Mouse (Mus musculus): Measurements from ENCODE around the gene Ar. TPM values are rescaled to one million over a fixed set of nuclear protein-coding genes. Genes with fewer than 3 reads are reported as not detected.

Ar gene
- 0.02 and 0.03 TPM in 2 replicates for polyA plus RNA-seq (2016; fragmentation: Nextera tagmentation; extraction: Ambion mirVana)

- WGBS = 21% methylated on average over 26 of the region's 27 CpGs
- peak; percentile 71 for DNase-seq (ENCODE audit: low spot score)
Measured at GRCm38 (mm10) chrX:98148531-98149342, at the start of gene Ar. TSS of gene Ar (plus strand) at chrX:98148769.

GRCm38 (mm10) chrX:98149724-98150392 is 1.3 kb downstream of the Ar start:
- Histone ChIP-seq H3K4me3 (peak overlapping the region; percentile 54), H3K27ac (no peak overlapping the region), H3K9me3 (no peaks in the 10 kb centered on the region), H3K4me1 (no peaks in the 10 kb centered on the region), H3K27me3 (ENCODE audit: insufficient read depth, poor library complexity, severe bottlenecking) (peaks cover 50% of the 10 kb centered on the region), H3K36me3 (no peaks in the 10 kb centered on the region)
- peak; percentile 74 for DNase-seq (ENCODE audit: low spot score)
- 19% methylated on average over 30 of the region's 30 CpGs for WGBS

More at GRCm38 (mm10) chrX:98148531-98149342, at the start of gene Ar:
- Histone ChIP-seq H3K27me3 (ENCODE audit: insufficient read depth, poor library complexity, severe bottlenecking) (peaks cover 50% of the 10 kb centered on the region), H3K36me3 (no peaks in the 10 kb centered on the region), H3K4me1 (no peaks in the 10 kb centered on the region), H3K9me3 (no peaks in the 10 kb centered on the region), H3K4me3 (peak within 1 kb of the TSS; percentile 54), H3K27ac (no peak within 1 kb of the TSS)

- peak overlapping the region; percentile 54 for H3K4me3 ChIP-seq
- WGBS = 19% methylated on average over 33 of the region's 33 CpGs
Measured at GRCm38 (mm10) chrX:98150393-98151119, 2.0 kb downstream of the Ar start.

GRCm38 (mm10) chrX:98189759-98190158 is 41.2 kb downstream of the Ar start:
- H3K27me3 ChIP-seq (ENCODE audit: insufficient read depth, poor library complexity, severe bottlenecking) = no peaks in the 10 kb centered on the region
- no peak for DNase-seq (ENCODE audit: low spot score)
- no peak overlapping the region for H3K4me3 ChIP-seq
- no peaks in the 10 kb centered on the region for H3K36me3 ChIP-seq
- no peaks in the 10 kb centered on the region for H3K9me3 ChIP-seq
- H3K4me1 ChIP-seq = no peaks in the 10 kb centered on the region
- no peak overlapping the region for H3K27ac ChIP-seq

More at GRCm38 (mm10) chrX:98150393-98151119, 2.0 kb downstream of the Ar start:
- H3K36me3 ChIP-seq = no peaks in the 10 kb centered on the region
- no peaks in the 10 kb centered on the region for H3K9me3 ChIP-seq
- peaks cover 50% of the 10 kb centered on the region for H3K27me3 ChIP-seq (ENCODE audit: insufficient read depth, poor library complexity, severe bottlenecking)
- DNase-seq (ENCODE audit: low spot score) = peak; percentile 61
- no peak overlapping the region for H3K27ac ChIP-seq
- no peaks in the 10 kb centered on the region for H3K4me1 ChIP-seq

GRCm38 (mm10) chrX:98205766-98206165 is 57.2 kb downstream of the Ar start:
- Histone ChIP-seq H3K9me3 (no peaks in the 10 kb centered on the region), H3K36me3 (no peaks in the 10 kb centered on the region), H3K27me3 (ENCODE audit: insufficient read depth, poor library complexity, severe bottlenecking) (no peaks in the 10 kb centered on the region), H3K4me1 (no peaks in the 10 kb centered on the region), H3K27ac (no peak overlapping the region), H3K4me3 (no peak overlapping the region)
- no peak for DNase-seq (ENCODE audit: low spot score)
- 52% methylated on average over 3 of the region's 3 CpGs for WGBS

- Histone ChIP-seq H3K27ac (no peak overlapping the region), H3K27me3 (ENCODE audit: insufficient read depth, poor library complexity, severe bottlenecking) (no peaks in the 10 kb centered on the region), H3K4me3 (no peak overlapping the region), H3K36me3 (no peaks in the 10 kb centered on the region), H3K9me3 (no peaks in the 10 kb centered on the region), H3K4me1 (no peaks in the 10 kb centered on the region)
- 73% methylated on average over 4 of the region's 4 CpGs for WGBS
- DNase-seq (ENCODE audit: low spot score) = no peak
Measured at GRCm38 (mm10) chrX:98207166-98207565, 58.6 kb downstream of the Ar start.

GRCm38 (mm10) chrX:98216103-98216502 is 67.5 kb downstream of the Ar start:
- Histone ChIP-seq H3K36me3 (no peaks in the 10 kb centered on the region), H3K4me3 (no peak overlapping the region), H3K27me3 (ENCODE audit: insufficient read depth, poor library complexity, severe bottlenecking) (no peaks in the 10 kb centered on the region), H3K9me3 (no peaks in the 10 kb centered on the region), H3K4me1 (no peaks in the 10 kb centered on the region), H3K27ac (no peak overlapping the region)
- DNase-seq (ENCODE audit: low spot score) = no peak
- 76% methylated on average over 1 of the region's 1 CpGs for WGBS

GRCm38 (mm10) chrX:98239011-98239410 is 90.4 kb downstream of the Ar start:
- WGBS = 76% methylated on average over 4 of the region's 4 CpGs
- no peak for DNase-seq (ENCODE audit: low spot score)
- H3K27ac ChIP-seq = no peak overlapping the region
- H3K4me1 ChIP-seq = no peaks in the 10 kb centered on the region
- H3K9me3 ChIP-seq = no peaks in the 10 kb centered on the region
- no peaks in the 10 kb centered on the region for H3K27me3 ChIP-seq (ENCODE audit: insufficient read depth, poor library complexity, severe bottlenecking)
- no peak overlapping the region for H3K4me3 ChIP-seq
- no peaks in the 10 kb centered on the region for H3K36me3 ChIP-seq

- Histone ChIP-seq H3K27ac (no peak overlapping the region), H3K9me3 (no peaks in the 10 kb centered on the region), H3K4me3 (no peak overlapping the region), H3K36me3 (no peaks in the 10 kb centered on the region), H3K27me3 (ENCODE audit: insufficient read depth, poor library complexity, severe bottlenecking) (no peaks in the 10 kb centered on the region), H3K4me1 (no peaks in the 10 kb centered on the region)
- 88% methylated on average over 2 of the region's 2 CpGs for WGBS
- DNase-seq (ENCODE audit: low spot score) = no peak
Measured at GRCm38 (mm10) chrX:98245108-98245507, 96.5 kb downstream of the Ar start.

- DNase-seq (ENCODE audit: low spot score) = no peak
- Histone ChIP-seq H3K27me3 (ENCODE audit: insufficient read depth, poor library complexity, severe bottlenecking) (no peaks in the 10 kb centered on the region), H3K4me1 (no peaks in the 10 kb centered on the region), H3K4me3 (no peak overlapping the region), H3K9me3 (no peaks in the 10 kb centered on the region), H3K27ac (no peak overlapping the region), H3K36me3 (no peaks in the 10 kb centered on the region)
- 79% methylated on average over 4 of the region's 4 CpGs for WGBS
Measured at GRCm38 (mm10) chrX:98248363-98248762, 99.8 kb downstream of the Ar start.

- no peak for DNase-seq (ENCODE audit: low spot score)
- no peak overlapping the region for H3K27ac ChIP-seq
- no peaks in the 10 kb centered on the region for H3K9me3 ChIP-seq
Measured at GRCm38 (mm10) chrX:98259620-98260019, 111.1 kb downstream of the Ar start.

GRCm38 (mm10) chrX:98265755-98266154 is 117.2 kb downstream of the Ar start:
- Histone ChIP-seq H3K4me1 (no peaks in the 10 kb centered on the region), H3K27me3 (ENCODE audit: insufficient read depth, poor library complexity, severe bottlenecking) (no peaks in the 10 kb centered on the region), H3K27ac (no peak overlapping the region), H3K4me3 (no peak overlapping the region), H3K36me3 (no peaks in the 10 kb centered on the region), H3K9me3 (no peaks in the 10 kb centered on the region)
- WGBS = 80% methylated on average over 2 of the region's 2 CpGs
- no peak for DNase-seq (ENCODE audit: low spot score)

More at GRCm38 (mm10) chrX:98259620-98260019, 111.1 kb downstream of the Ar start:
- no peaks in the 10 kb centered on the region for H3K4me1 ChIP-seq
- H3K36me3 ChIP-seq = no peaks in the 10 kb centered on the region
- H3K4me3 ChIP-seq = no peak overlapping the region
- H3K27me3 ChIP-seq (ENCODE audit: insufficient read depth, poor library complexity, severe bottlenecking) = no peaks in the 10 kb centered on the region
- WGBS = 85% methylated on average over 2 of the region's 2 CpGs

GRCm38 (mm10) chrX:98271361-98271760 is 122.8 kb downstream of the Ar start:
- no peak overlapping the region for H3K4me3 ChIP-seq
- no peak for DNase-seq (ENCODE audit: low spot score)
- H3K36me3 ChIP-seq = no peaks in the 10 kb centered on the region
- H3K9me3 ChIP-seq = no peaks in the 10 kb centered on the region
- H3K27me3 ChIP-seq (ENCODE audit: insufficient read depth, poor library complexity, severe bottlenecking) = no peaks in the 10 kb centered on the region
- no peaks in the 10 kb centered on the region for H3K4me1 ChIP-seq
- H3K27ac ChIP-seq = no peak overlapping the region

Data from heart, embryonic 10.5 days (tissue).